Mouse (Mus musculus) C2C12 (cell line): ENCODE results near the gene Polr3c.
"Not testable (repeated sequence)": the region's sequence is repeated elsewhere in the genome, so short reads cannot be mapped to it uniquely, and the experiment has no call there.

ENCODE experiments used
- CTCF ChIP-seq: IDR thresholded peaks from one replicate; pipeline ENCODE4 v1.5.1; 2011; ENCODE audit not compliant: control insufficient read depth, insufficient read depth, insufficient read length
- MYOG ChIP-seq: IDR thresholded peaks from one replicate; pipeline ENCODE4 v1.6.1; 2011; ENCODE audit not compliant: control insufficient read depth, insufficient read length; ENCODE audit errors: extremely low read depth
- USF1 ChIP-seq: IDR thresholded peaks from one replicate; pipeline ENCODE4 v1.6.1; 2011; ENCODE audit warnings: low read depth, mild to moderate bottlenecking, control low read depth, moderate library complexity

DNA sequence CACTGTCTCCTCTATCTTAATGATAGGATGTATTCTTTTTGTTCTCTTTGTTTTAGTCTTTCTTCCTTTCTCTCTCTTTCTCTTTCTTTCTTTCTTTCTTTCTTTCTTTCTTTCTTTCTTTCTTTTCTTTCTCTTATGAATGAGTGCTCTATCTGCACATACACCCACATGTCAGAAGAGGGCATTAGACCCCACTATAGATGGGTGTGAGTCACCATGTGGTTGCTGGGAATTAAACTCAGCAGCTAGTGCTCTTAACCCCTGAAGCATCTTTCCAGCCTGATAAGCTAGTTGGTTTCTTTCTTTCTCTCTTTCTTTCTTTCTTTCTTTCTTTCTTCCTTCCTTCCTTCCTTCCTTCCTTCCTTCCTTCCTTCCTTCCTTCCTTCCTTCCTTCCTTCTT, 12.9 kb upstream of the Polr3c start:
- not testable (repeated sequence) for TF ChIP-seq CTCF, USF1, MYOG
